Mouse (Mus musculus) ovary, postnatal 14 days (tissue): ENCODE data around the gene Rps6kc1.

Experiments
- DNase-seq: peaks from one replicate; pipeline ENCODE4 v3.0.0; 2022; ENCODE audit warnings: low spot score

Gene Rps6kc1

GRCm38 (mm10) chr1:190834201-190834907 is 77.2 kb downstream of the Rps6kc1 start:
- DNase-seq = no peak

GRCm38 (mm10) chr1:190832965-190833630 is 78.5 kb downstream of the Rps6kc1 start:
- no peak for DNase-seq

GRCm38 (mm10) chr1:190831839-190832497 is 79.6 kb downstream of the Rps6kc1 start:
- DNase-seq = peak; percentile 47

GRCm38 (mm10) chr1:190826486-190827034 is 85.0 kb downstream of the Rps6kc1 start:
- DNase-seq = no peak

- DNase-seq = no peak
These were observed 87.8 kb downstream of the Rps6kc1 start for GRCm38 (mm10) chr1:190823745-190824144.

- no peak for DNase-seq
These were observed 95.4 kb downstream of the Rps6kc1 start for GRCm38 (mm10) chr1:190816141-190816540.

GRCm38 (mm10) chr1:190810408-190810807 is 101.2 kb downstream of the Rps6kc1 start:
- DNase-seq = no peak

GRCm38 (mm10) chr1:190808766-190809221 is 102.8 kb downstream of the Rps6kc1 start:
- DNase-seq = no peak

- no peak for DNase-seq
These were observed 104.8 kb downstream of the Rps6kc1 start for GRCm38 (mm10) chr1:190806817-190807216.

- DNase-seq = no peak
These were observed 112.9 kb downstream of the Rps6kc1 start for GRCm38 (mm10) chr1:190798668-190799067.

GRCm38 (mm10) chr1:190797483-190798058 is 114.0 kb downstream of the Rps6kc1 start:
- no peak for DNase-seq

- peak; percentile 33 for DNase-seq
These were observed 114.7 kb downstream of the Rps6kc1 start for GRCm38 (mm10) chr1:190796745-190797482.

- no peak for DNase-seq
These were observed 119.9 kb downstream of the Rps6kc1 start for GRCm38 (mm10) chr1:190791638-190792037.

GRCm38 (mm10) chr1:190790720-190791119 is 120.8 kb downstream of the Rps6kc1 start:
- no peak for DNase-seq

- no peak for DNase-seq
These were observed 133.9 kb downstream of the Rps6kc1 start for GRCm38 (mm10) chr1:190777660-190778059.

GRCm38 (mm10) chr1:190776260-190776659 is 135.3 kb downstream of the Rps6kc1 start:
- no peak for DNase-seq

GRCm38 (mm10) chr1:190772088-190772885 is 139.3 kb downstream of the Rps6kc1 start:
- no peak for DNase-seq

- DNase-seq = no peak
These were observed 141.8 kb downstream of the Rps6kc1 start for GRCm38 (mm10) chr1:190769748-190770147.

GRCm38 (mm10) chr1:190768307-190768706 is 143.3 kb downstream of the Rps6kc1 start:
- no peak for DNase-seq

GRCm38 (mm10) chr1:190767621-190768020 is 143.9 kb downstream of the Rps6kc1 start:
- DNase-seq = no peak

GRCm38 (mm10) chr1:190766800-190767199 is 144.8 kb downstream of the Rps6kc1 start:
- no peak for DNase-seq
